Mouse (Mus musculus) heart, postnatal 0 days (tissue): ENCODE data around the gene BC048403. TPM values are rescaled to one million over a fixed set of nuclear protein-coding genes. Genes with fewer than 3 reads are reported as not detected.

Source experiments
- ATAC-seq: fragments of 200-750 bp; cut with Nextera tagmentation; 2 replicates; pipeline ENCODE4 v1.8.0; 2017; ENCODE audit warnings: low read depth, moderate number of reproducible peaks, moderate library complexity; ENCODE audit not compliant: insufficient read depth
- DNase-seq: peaks from one replicate; pipeline ENCODE4 v3.0.0-alpha.2; 2016; ENCODE audit warnings: low spot score
- H3K27ac ChIP-seq: fragments of 300-500 bp; sonication (generic); 2 replicates; pipeline ENCODE4 v1.5.1; 2014; ENCODE audit warnings: low read depth, mild to moderate bottlenecking
- H3K27me3 ChIP-seq: fragments of 300-500 bp; sonication (generic); 2 replicates; pipeline ENCODE4 v1.6.1; 2014; ENCODE audit warnings: low read length, mixed read lengths; ENCODE audit not compliant: control insufficient read depth, insufficient read depth
- H3K36me3 ChIP-seq: fragments of 300-500 bp; sonication (generic); replicated peaks from 2 replicates; pipeline ENCODE4 v1.6.1; 2014; ENCODE audit warnings: low read length, mixed read lengths; ENCODE audit not compliant: control insufficient read depth, insufficient read depth
- H3K4me1 ChIP-seq: fragments of 300-500 bp; sonication (generic); 2 replicates; pipeline ENCODE4 v1.6.1; 2014; ENCODE audit warnings: antibody characterized with exemption; ENCODE audit not compliant: control insufficient read depth, insufficient read depth
- H3K4me2 ChIP-seq: fragments of 300-500 bp; sonication (generic); 2 replicates; pipeline ENCODE4 v1.6.1; 2014; ENCODE audit warnings: low read depth, mild to moderate bottlenecking, low read length, moderate library complexity
- H3K4me3 ChIP-seq: fragments of 300-500 bp; sonication (generic); 2 replicates; pipeline ENCODE4 v1.5.1; 2014; ENCODE audit warnings: low read depth, low read length
- H3K9ac ChIP-seq: fragments of 300-500 bp; sonication (generic); replicated peaks from 2 replicates; pipeline ENCODE4 v1.6.1; 2014; ENCODE audit warnings: low read depth, low read length, mixed read lengths
- H3K9me3 ChIP-seq: fragments of 300-500 bp; sonication (generic); replicated peaks from 2 replicates; pipeline ENCODE4 v1.6.1; 2016; ENCODE audit warnings: low read length; ENCODE audit not compliant: control insufficient read depth
- CTCF ChIP-seq: IDR thresholded peaks from 2 replicates; pipeline ENCODE4 v1.5.1; 2016; ENCODE audit warnings: antibody characterized with exemption, control low read depth, low read depth
- EP300 ChIP-seq: IDR thresholded peaks from 2 replicates; pipeline ENCODE4 v1.6.1; 2016; ENCODE audit warnings: antibody characterized with exemption, low read depth
- whole genome bisulfite sequencing: fragments of 180-500 bp; shearing (Covaris S2); extraction: QIAGEN DNeasy Blood & Tissue Kit; methylation state at CpG from one replicate; pipeline ENCODE4 v1.1.7; 2014; 5-methylcytosine and 5-hydroxymethylcytosine counted together
- polyA plus RNA-seq: library from polyadenylated mRNA; unstranded; fragments of >200 nt; fragmentation: Nextera tagmentation; extraction: Ambion mirVana; gene quantifications from 2 replicates; pipeline ENCODE4 v1.2.1, GENCODE M21; 2015
- total RNA-seq: library from RNA; depleted of rRNA; stranded (reverse); fragments of >200 nt; gene quantifications from 2 replicates; pipeline ENCODE4 v1.2.3, GENCODE M21; 2014; ENCODE audit warnings: low replicate concordance; rRNA removed

The BC048403 gene
- total and polyA plus RNA-seq, 2 experiments from 2014 or later: 1.2 to 1.5 TPM

GRCm38 (mm10) chr10:121790078-121790477 is 50.3 kb downstream of the BC048403 start:
- H3K4me3 ChIP-seq: no peak overlapping the region
- no peaks in the 10 kb centered on the region for H3K4me1 ChIP-seq
- WGBS: 85% methylated on average over 6 of the region's 6 CpGs
- peaks cover 26% of the 10 kb centered on the region for H3K36me3 ChIP-seq
- TF ChIP-seq EP300 (no peak), CTCF (no peak)
- ATAC-seq: no peak
- no peak overlapping the region for H3K27ac ChIP-seq
- no peak overlapping the region for H3K9ac ChIP-seq
- H3K9me3 ChIP-seq: no peaks in the 10 kb centered on the region
- no peak overlapping the region for H3K4me2 ChIP-seq
- H3K27me3 ChIP-seq: no peaks in the 10 kb centered on the region
- no peak for DNase-seq

- ATAC-seq: no peak
- 90% methylated on average over 17 of the region's 17 CpGs for WGBS
- Histone ChIP-seq H3K36me3 (peaks cover 18% of the 10 kb centered on the region; the same call in 1 of the 2 replicates), H3K9me3 (no peaks in the 10 kb centered on the region), H3K9ac (no peak overlapping the region), H3K4me3 (no peak overlapping the region), H3K4me1 (no peaks in the 10 kb centered on the region), H3K4me2 (no peak overlapping the region), H3K27me3 (no peaks in the 10 kb centered on the region), H3K27ac (no peak overlapping the region)
- TF ChIP-seq CTCF (no peak), EP300 (no peak)
- DNase-seq: no peak
Measured at GRCm38 (mm10) chr10:121792661-121793060, 52.9 kb downstream of the BC048403 start.

- TF ChIP-seq CTCF (no peak), EP300 (no peak)
- WGBS: 87% methylated on average over 12 of the region's 12 CpGs
- peaks cover 19% of the 10 kb centered on the region; the same call in 1 of the 2 replicates for H3K36me3 ChIP-seq
- H3K9me3 ChIP-seq: no peaks in the 10 kb centered on the region
- no peak overlapping the region for H3K4me2 ChIP-seq
- H3K4me3 ChIP-seq: no peak overlapping the region
- no peaks in the 10 kb centered on the region for H3K4me1 ChIP-seq
- no peaks in the 10 kb centered on the region for H3K27me3 ChIP-seq
- no peak overlapping the region for H3K27ac ChIP-seq
- DNase-seq (no peak), ATAC-seq (no peak)
- H3K9ac ChIP-seq: no peak overlapping the region
Measured at GRCm38 (mm10) chr10:121794486-121794885, 54.7 kb downstream of the BC048403 start.

- Histone ChIP-seq H3K36me3 (peaks cover 27% of the 10 kb centered on the region; the same call in 1 of the 2 replicates), H3K9me3 (no peaks in the 10 kb centered on the region), H3K27ac (no peak overlapping the region), H3K9ac (no peak overlapping the region), H3K4me1 (no peaks in the 10 kb centered on the region), H3K4me2 (no peak overlapping the region), H3K27me3 (no peaks in the 10 kb centered on the region), H3K4me3 (no peak overlapping the region)
- 70% methylated on average over 8 of the region's 8 CpGs for WGBS
- ATAC-seq (no peak), DNase-seq (no peak)
- no peak for TF ChIP-seq EP300
- no peak for TF ChIP-seq CTCF
Measured at GRCm38 (mm10) chr10:121796027-121796802, 56.5 kb downstream of the BC048403 start.

DNA sequence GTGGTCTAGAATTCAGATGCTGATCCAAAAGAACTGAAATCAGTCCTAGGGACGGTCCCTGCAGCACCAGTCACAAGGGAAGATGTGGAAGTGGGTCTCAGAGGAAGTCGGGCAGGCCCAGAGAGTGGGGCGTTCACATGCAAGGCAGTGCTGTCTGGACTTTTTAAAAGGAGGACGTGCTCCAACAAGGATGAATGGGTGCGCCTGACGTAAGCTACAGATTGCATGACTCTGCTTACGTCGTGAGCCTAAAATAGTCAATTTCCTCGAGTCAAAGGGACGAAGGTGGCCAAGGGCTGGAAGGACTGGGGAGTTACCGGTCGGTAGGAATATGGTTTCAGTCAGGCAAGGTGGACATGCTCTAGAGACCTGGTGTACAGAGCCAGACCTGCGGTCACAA is 60.3 kb downstream of the BC048403 start:
- Histone ChIP-seq H3K27ac (no peak overlapping the region), H3K4me3 (no peak overlapping the region), H3K27me3 (no peaks in the 10 kb centered on the region), H3K4me2 (no peak overlapping the region), H3K4me1 (no peaks in the 10 kb centered on the region), H3K9ac (no peak overlapping the region), H3K36me3 (peaks cover 34% of the 10 kb centered on the region; the same call in 1 of the 2 replicates), H3K9me3 (no peaks in the 10 kb centered on the region)
- ATAC-seq: no peak
- no peak for DNase-seq
- TF ChIP-seq EP300 (no peak), CTCF (no peak)
- 85% methylated on average over 13 of the region's 13 CpGs for WGBS

Other genes starting within 250 kb of the BC048403 start
- 12.5 and 23.3 TPM in 2 replicates for gene Tbk1, start 153.2 kb upstream of the BC048403 start, total RNA-seq
- 15.5 and 15.7 TPM in 2 replicates for gene Tbk1, start 153.2 kb upstream of the BC048403 start, polyA plus RNA-seq
- 41.1 and 57.5 TPM in 2 replicates for gene Xpot, start 113.6 kb upstream of the BC048403 start, total RNA-seq
- gene Xpot, start 113.6 kb upstream of the BC048403 start, polyA plus RNA-seq: 14.8 and 17.4 TPM in 2 replicates
- not detected in 2 replicates for gene D930020B18Rik, start 98.3 kb upstream of the BC048403 start, total RNA-seq
- gene D930020B18Rik, start 98.3 kb upstream of the BC048403 start, polyA plus RNA-seq: 0.07 TPM in 1 of 2 replicates, not detected in the other